Mouse (Mus musculus): Measurements from ENCODE around the gene Myt1l.

DNA sequence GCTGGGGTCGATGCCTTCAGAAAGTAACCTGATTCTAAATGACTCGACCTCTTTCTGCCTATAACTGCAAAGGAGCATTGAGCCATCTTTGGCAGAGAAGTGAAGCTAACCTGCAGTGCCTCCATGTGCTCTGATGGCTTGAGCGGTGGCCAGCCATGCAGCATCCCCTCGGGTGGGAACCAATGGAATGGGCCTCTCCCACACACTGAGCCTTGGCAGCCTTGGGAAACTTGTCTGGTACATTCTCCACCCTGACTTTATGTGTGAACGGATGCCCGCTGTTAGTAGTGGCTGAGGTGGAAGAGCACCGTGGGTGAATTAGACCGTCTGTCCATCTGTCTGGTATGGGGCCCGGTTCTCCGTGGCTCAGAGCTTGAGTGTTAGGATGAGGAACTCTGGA is 349.8 kb downstream of the Myt1l start:
- no peak for TF ChIP-seq CTCF (IDR thresholded peaks at IDR 0.05; ENCODE audit: borderline replicate concordance, extremely low read depth, insufficient read depth, insufficient read length)
- TF ChIP-seq POLR2A (IDR thresholded peaks at IDR 0.05; ENCODE audit: borderline replicate concordance, extremely low read depth, insufficient read depth, insufficient read length, poor library complexity, severe bottlenecking), result no peak

Data from brain, embryonic 14.5 days (tissue).